Mouse (Mus musculus): ENCODE measurements around the gene Pced1a. TPM values are rescaled to one million over a fixed set of nuclear protein-coding genes. Genes with fewer than 3 reads are reported as not detected.

Gene Pced1a
- polyA plus RNA-seq, 1 experiment from 2014 or later: 10.3 TPM

DNA sequence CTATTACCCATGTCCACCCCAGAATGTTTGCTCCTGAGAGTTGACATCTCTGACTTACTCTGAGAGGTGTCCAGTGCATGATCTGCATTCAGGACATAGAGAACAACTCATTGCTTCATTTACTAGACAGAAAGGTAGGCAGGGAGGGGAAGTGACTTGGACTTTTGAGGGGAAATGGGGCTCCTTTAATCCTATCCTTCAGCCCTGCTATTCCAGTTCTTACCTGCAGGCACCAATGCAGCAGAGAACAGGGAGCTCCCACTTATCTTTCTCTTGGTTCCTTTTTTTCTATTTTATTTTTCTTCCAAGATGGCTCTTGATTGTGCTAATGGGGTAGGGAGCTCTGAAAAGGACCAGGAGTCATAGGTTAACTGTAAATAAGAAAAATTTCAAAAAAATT lies 23.9 kb upstream of the Pced1a start:
- no peak for DNase-seq (ENCODE audit: low spot score)
- Histone ChIP-seq H3K4me2 (replicated peaks; ENCODE audit: low read depth, low read length) (no peak overlapping the region), H3K27me3 (ENCODE audit: control insufficient read depth, insufficient read depth, low read length) (peaks cover 2% of the 10 kb centered on the region; the same call in 1 of the 2 replicates), H3K9me3 (ENCODE audit: control insufficient read depth, low read length) (no peaks in the 10 kb centered on the region), H3K27ac (ENCODE audit: low read depth, low read length) (no peak overlapping the region), H3K36me3 (ENCODE audit: control insufficient read depth, insufficient read depth, low read length) (peaks cover 5% of the 10 kb centered on the region; the same call in 1 of the 2 replicates), H3K4me1 (replicated peaks; ENCODE audit: control insufficient read depth, insufficient read depth, low read length) (0 out of 2 replicates have a peak, but pooled peaks cover 2% of the 10 kb centered on the region), H3K9ac (ENCODE audit: low read depth, low read length) (no peak overlapping the region), H3K4me3 (ENCODE audit: low read depth, low read length) (no peak overlapping the region)
- ATAC-seq (ENCODE audit: low FRiP score): no peak

DNA sequence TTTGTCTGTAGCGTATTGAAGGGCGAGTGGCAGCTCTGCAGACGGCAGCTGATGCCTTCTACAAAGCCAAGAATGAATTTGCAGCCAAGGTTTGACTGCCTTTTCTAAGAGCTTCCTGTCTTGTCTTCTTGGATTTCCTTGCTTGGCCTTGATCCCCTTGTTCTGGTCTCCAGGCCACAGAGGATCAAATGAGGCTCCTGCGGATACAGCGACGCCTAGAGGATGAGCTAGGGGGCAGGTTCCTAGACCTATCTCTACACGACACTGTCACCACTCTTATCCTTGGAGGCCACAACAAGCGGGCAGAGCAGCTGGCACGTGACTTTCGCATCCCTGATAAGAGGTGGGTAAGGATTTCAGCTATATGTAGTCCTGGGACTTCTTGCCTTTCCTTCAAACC lies 17.7 kb upstream of the Pced1a start:
- no peaks in the 10 kb centered on the region for H3K27me3 ChIP-seq (ENCODE audit: control insufficient read depth, insufficient read depth, low read length)
- no peak overlapping the region for H3K27ac ChIP-seq (ENCODE audit: low read depth, low read length)
- ATAC-seq (ENCODE audit: low FRiP score): no peak
- DNase-seq (ENCODE audit: low spot score): no peak
- no peaks in the 10 kb centered on the region for H3K9me3 ChIP-seq (ENCODE audit: control insufficient read depth, low read length)
- H3K4me3 ChIP-seq (ENCODE audit: low read depth, low read length): no peak overlapping the region
- WGBS: 91% methylated on average over 10 of the region's 10 CpGs
- no peaks in the 10 kb centered on the region for H3K4me1 ChIP-seq (replicated peaks; ENCODE audit: control insufficient read depth, insufficient read depth, low read length)
- peaks cover 18% of the 10 kb centered on the region for H3K36me3 ChIP-seq (ENCODE audit: control insufficient read depth, insufficient read depth, low read length)
- no peak overlapping the region for H3K4me2 ChIP-seq (replicated peaks; ENCODE audit: low read depth, low read length)
- no peak overlapping the region for H3K9ac ChIP-seq (ENCODE audit: low read depth, low read length)

DNA sequence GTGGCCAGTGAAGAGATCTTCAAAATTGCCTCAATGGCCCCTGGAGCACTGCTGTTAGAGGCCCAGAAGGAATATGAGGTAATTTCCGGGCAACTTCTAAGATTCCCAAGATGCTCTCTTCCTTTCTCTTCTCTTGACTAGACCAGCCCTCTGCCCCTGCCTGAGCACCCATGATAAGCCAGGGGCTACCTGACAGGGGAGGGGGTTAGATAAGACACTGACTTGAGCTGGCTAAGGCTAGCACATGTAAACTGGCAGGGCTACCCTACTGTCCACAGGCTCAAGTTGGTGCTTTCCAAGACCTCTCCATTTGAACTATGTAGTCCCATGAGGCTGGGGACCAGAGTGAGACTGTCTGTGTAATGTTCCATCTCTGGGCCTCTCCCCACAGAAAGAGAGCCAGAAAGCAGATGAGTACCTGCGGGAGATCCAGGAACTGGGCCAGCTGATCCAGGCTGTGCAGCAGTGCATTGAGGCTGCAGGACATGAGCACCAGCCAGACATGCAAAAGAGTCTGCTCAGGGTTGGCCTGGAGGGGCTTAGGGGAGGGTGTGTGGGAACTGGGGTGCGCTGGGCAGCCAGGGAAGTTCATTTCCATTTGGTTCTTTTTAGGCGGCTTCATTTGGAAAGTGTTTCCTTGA lies 15.5 kb upstream of the Pced1a start:
- Histone ChIP-seq H3K4me2 (replicated peaks; ENCODE audit: low read depth, low read length) (no peak overlapping the region), H3K36me3 (ENCODE audit: control insufficient read depth, insufficient read depth, low read length) (peaks cover 18% of the 10 kb centered on the region), H3K4me1 (replicated peaks; ENCODE audit: control insufficient read depth, insufficient read depth, low read length) (no peaks in the 10 kb centered on the region), H3K4me3 (ENCODE audit: low read depth, low read length) (no peak overlapping the region), H3K9ac (ENCODE audit: low read depth, low read length) (no peak overlapping the region), H3K27me3 (ENCODE audit: control insufficient read depth, insufficient read depth, low read length) (no peaks in the 10 kb centered on the region), H3K9me3 (ENCODE audit: control insufficient read depth, low read length) (no peaks in the 10 kb centered on the region), H3K27ac (ENCODE audit: low read depth, low read length) (no peak overlapping the region)
- WGBS: 95% methylated on average over 4 of the region's 4 CpGs
- no peak for ATAC-seq (ENCODE audit: low FRiP score)
- no peak for DNase-seq (ENCODE audit: low spot score)

DNA sequence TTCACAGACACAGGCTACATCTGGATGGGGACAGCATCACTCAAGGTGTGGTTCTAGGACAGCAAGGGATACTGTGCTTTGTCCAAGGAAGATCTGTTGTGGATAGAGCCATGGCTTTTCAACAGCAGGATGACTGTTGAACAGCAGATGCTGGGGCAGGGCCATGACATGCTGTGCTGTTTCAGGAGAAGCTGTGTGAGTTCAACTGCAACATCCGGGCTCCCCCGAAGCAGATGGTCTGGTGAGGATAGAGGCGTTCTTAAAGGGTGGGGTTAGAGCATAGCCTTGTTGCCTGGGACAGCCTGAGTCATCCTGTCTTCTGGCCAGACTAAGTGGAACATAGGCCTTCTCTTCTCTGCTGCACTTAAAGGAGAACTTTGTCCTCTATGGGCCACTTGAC lies 14.4 kb upstream of the Pced1a start:
- 96% methylated on average over 3 of the region's 3 CpGs for WGBS

DNA sequence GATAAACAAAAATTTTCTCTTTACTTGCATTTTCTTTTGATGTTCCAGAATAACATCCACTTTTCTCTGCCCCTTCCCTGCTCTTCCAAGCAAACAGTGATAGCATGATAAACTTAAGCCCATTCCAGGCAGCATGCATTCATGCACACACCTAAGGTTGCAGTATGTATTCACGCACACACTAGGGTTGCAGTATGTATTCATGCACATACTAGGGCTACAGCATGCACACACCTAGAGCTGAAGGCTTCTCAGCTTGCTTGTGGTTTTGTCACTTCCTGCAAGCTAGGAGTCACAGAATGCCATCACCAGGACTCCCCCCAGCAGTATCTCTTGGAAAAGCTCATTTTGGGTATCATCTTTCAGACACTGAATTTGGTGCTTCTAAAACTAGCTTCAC lies 12.3 kb upstream of the Pced1a start:
- H3K9ac ChIP-seq (ENCODE audit: low read depth, low read length): no peak overlapping the region
- DNase-seq (ENCODE audit: low spot score) (no peak), ATAC-seq (ENCODE audit: low FRiP score) (no peak)
- no peak overlapping the region for H3K27ac ChIP-seq (ENCODE audit: low read depth, low read length)
- H3K4me3 ChIP-seq (ENCODE audit: low read depth, low read length): no peak overlapping the region
- no peak overlapping the region for H3K4me2 ChIP-seq (replicated peaks; ENCODE audit: low read depth, low read length)
- 100% methylated on average over 1 of the region's 1 CpGs for WGBS
- no peaks in the 10 kb centered on the region for H3K27me3 ChIP-seq (ENCODE audit: control insufficient read depth, insufficient read depth, low read length)
- H3K9me3 ChIP-seq (ENCODE audit: control insufficient read depth, low read length): no peaks in the 10 kb centered on the region
- H3K36me3 ChIP-seq (ENCODE audit: control insufficient read depth, insufficient read depth, low read length): peaks cover 9% of the 10 kb centered on the region; the same call in 1 of the 2 replicates
- no peaks in the 10 kb centered on the region for H3K4me1 ChIP-seq (replicated peaks; ENCODE audit: control insufficient read depth, insufficient read depth, low read length)

More for the DNA sequence above, 14.4 kb upstream of the Pced1a start:
- ATAC-seq (ENCODE audit: low FRiP score) (no peak), DNase-seq (ENCODE audit: low spot score) (no peak)
- no peak overlapping the region for H3K9ac ChIP-seq (ENCODE audit: low read depth, low read length)
- no peak overlapping the region for H3K4me2 ChIP-seq (replicated peaks; ENCODE audit: low read depth, low read length)
- H3K27me3 ChIP-seq (ENCODE audit: control insufficient read depth, insufficient read depth, low read length): no peaks in the 10 kb centered on the region
- H3K9me3 ChIP-seq (ENCODE audit: control insufficient read depth, low read length): no peaks in the 10 kb centered on the region
- peaks cover 17% of the 10 kb centered on the region for H3K36me3 ChIP-seq (ENCODE audit: control insufficient read depth, insufficient read depth, low read length)
- no peak overlapping the region for H3K4me3 ChIP-seq (ENCODE audit: low read depth, low read length)
- no peak overlapping the region for H3K27ac ChIP-seq (ENCODE audit: low read depth, low read length)
- no peaks in the 10 kb centered on the region for H3K4me1 ChIP-seq (replicated peaks; ENCODE audit: control insufficient read depth, insufficient read depth, low read length)

DNA sequence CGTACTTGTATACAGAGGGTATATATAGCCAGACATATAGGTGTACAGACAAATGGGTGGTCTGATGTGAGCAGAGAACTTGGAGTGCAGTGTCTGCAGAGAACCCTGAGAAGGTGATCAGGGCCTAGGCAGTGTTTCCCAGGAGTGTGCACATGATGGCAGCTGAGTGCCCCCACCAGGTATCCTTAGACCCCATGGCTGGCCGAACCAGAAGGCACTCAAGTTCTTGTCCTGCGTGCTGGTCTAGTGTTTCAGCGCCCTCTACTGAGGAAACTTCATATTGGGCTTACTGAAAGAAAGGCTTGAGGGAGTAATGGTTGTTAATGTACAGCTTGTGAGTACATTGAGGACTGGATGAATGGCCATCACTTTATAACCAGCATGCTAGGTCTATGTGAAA lies 8.7 kb upstream of the Pced1a start:
- no peak overlapping the region for H3K9ac ChIP-seq (ENCODE audit: low read depth, low read length)
- H3K27ac ChIP-seq (ENCODE audit: low read depth, low read length): no peak overlapping the region
- H3K36me3 ChIP-seq (ENCODE audit: control insufficient read depth, insufficient read depth, low read length): no peaks in the 10 kb centered on the region
- H3K27me3 ChIP-seq (ENCODE audit: control insufficient read depth, insufficient read depth, low read length): no peaks in the 10 kb centered on the region
- DNase-seq (ENCODE audit: low spot score) (peak; percentile 70), ATAC-seq (ENCODE audit: low FRiP score) (peak; percentile 65)
- no peaks in the 10 kb centered on the region for H3K9me3 ChIP-seq (ENCODE audit: control insufficient read depth, low read length)
- H3K4me1 ChIP-seq (replicated peaks; ENCODE audit: control insufficient read depth, insufficient read depth, low read length): no peaks in the 10 kb centered on the region
- no peak overlapping the region for H3K4me2 ChIP-seq (replicated peaks; ENCODE audit: low read depth, low read length)
- no peak overlapping the region for H3K4me3 ChIP-seq (ENCODE audit: low read depth, low read length)
- WGBS: 27% methylated on average over 4 of the region's 4 CpGs

DNA sequence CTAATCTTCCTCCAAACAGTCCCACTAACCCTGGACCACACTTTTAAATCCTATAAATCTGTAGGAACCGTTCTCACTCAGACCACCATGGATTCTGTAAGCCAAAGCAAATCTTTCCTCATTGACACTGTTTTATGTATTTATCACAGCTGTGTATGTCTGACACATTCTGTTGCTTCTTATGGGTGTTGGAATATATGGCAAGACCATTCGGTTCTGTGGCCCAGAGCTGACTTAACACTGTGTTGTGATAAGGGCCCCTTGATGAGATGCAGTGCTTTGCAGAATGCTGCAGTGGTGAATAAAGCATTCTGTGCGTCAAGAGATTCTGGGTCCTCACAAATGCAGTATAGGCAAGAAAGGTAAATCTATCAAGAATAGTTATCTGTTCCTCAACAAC lies 7.7 kb upstream of the Pced1a start:
- Histone ChIP-seq H3K9me3 (ENCODE audit: control insufficient read depth, low read length) (no peaks in the 10 kb centered on the region), H3K9ac (ENCODE audit: low read depth, low read length) (no peak overlapping the region), H3K36me3 (ENCODE audit: control insufficient read depth, insufficient read depth, low read length) (no peaks in the 10 kb centered on the region), H3K4me2 (replicated peaks; ENCODE audit: low read depth, low read length) (no peak overlapping the region), H3K4me3 (ENCODE audit: low read depth, low read length) (no peak overlapping the region), H3K4me1 (replicated peaks; ENCODE audit: control insufficient read depth, insufficient read depth, low read length) (no peaks in the 10 kb centered on the region), H3K27ac (ENCODE audit: low read depth, low read length) (no peak overlapping the region), H3K27me3 (ENCODE audit: control insufficient read depth, insufficient read depth, low read length) (no peaks in the 10 kb centered on the region)
- DNase-seq (ENCODE audit: low spot score) (no peak), ATAC-seq (ENCODE audit: low FRiP score) (no peak)
- WGBS: 88% methylated on average over 3 of the region's 3 CpGs

DNA sequence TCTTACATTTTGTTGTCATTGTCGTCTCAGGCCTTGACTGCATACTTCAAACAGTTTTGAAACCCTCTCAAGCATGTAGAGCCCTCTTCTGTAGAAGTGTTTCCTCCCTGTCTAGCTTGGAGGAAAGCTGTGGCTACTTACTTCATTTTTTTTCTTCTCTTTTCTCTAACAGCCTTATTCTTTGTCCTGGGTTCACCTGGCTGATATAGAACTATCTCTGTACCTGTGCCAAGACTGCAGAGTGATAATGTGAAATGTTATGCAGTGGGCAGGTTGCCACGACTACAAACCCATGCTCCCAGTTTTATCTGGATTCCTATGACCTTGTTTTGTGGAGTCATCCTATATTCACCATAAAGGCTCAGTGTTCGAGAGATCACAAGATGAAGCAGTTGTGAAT lies 6.0 kb upstream of the Pced1a start:
- no peak for ATAC-seq (ENCODE audit: low FRiP score)
- Histone ChIP-seq H3K4me3 (ENCODE audit: low read depth, low read length) (no peak overlapping the region), H3K9ac (ENCODE audit: low read depth, low read length) (no peak overlapping the region), H3K27me3 (ENCODE audit: control insufficient read depth, insufficient read depth, low read length) (no peaks in the 10 kb centered on the region), H3K4me2 (replicated peaks; ENCODE audit: low read depth, low read length) (no peak overlapping the region), H3K36me3 (ENCODE audit: control insufficient read depth, insufficient read depth, low read length) (no peaks in the 10 kb centered on the region), H3K27ac (ENCODE audit: low read depth, low read length) (no peak overlapping the region), H3K4me1 (replicated peaks; ENCODE audit: control insufficient read depth, insufficient read depth, low read length) (no peaks in the 10 kb centered on the region), H3K9me3 (ENCODE audit: control insufficient read depth, low read length) (no peaks in the 10 kb centered on the region)
- 82% methylated on average over 3 of the region's 3 CpGs for WGBS
- DNase-seq (ENCODE audit: low spot score): no peak

DNA sequence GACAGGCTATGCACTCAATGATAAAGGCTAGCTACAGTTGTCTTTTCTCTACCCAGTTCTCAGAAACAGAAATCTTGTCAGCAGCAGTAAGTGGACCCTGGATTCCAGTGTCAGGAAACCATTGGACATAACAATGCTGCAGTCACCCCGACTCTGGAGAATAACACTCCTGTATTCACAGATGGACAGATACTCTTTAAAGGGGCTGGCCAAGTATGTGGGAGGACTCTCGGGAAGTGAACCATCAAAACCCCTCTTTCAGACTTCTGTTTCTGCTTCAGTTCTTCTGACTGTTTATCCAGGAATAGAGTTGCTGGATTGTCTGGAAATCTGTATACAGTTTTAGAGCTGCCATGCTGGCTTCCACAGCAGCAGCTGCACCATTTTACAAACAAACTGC lies 5.3 kb upstream of the Pced1a start:
- H3K9ac ChIP-seq (ENCODE audit: low read depth, low read length): no peak overlapping the region

More for the DNA sequence above, 5.3 kb upstream of the Pced1a start:
- 76% methylated on average over 2 of the region's 2 CpGs for WGBS
- no peaks in the 10 kb centered on the region for H3K27me3 ChIP-seq (ENCODE audit: control insufficient read depth, insufficient read depth, low read length)
- H3K36me3 ChIP-seq (ENCODE audit: control insufficient read depth, insufficient read depth, low read length): no peaks in the 10 kb centered on the region
- H3K4me1 ChIP-seq (replicated peaks; ENCODE audit: control insufficient read depth, insufficient read depth, low read length): 0 out of 2 replicates have a peak, but pooled peaks cover 2% of the 10 kb centered on the region
- H3K4me3 ChIP-seq (ENCODE audit: low read depth, low read length): no peak overlapping the region
- ATAC-seq (ENCODE audit: low FRiP score): no peak
- no peak for DNase-seq (ENCODE audit: low spot score)
- H3K9me3 ChIP-seq (ENCODE audit: control insufficient read depth, low read length): no peaks in the 10 kb centered on the region
- H3K27ac ChIP-seq (ENCODE audit: low read depth, low read length): no peak overlapping the region
- H3K4me2 ChIP-seq (replicated peaks; ENCODE audit: low read depth, low read length): no peak overlapping the region

Data from hindbrain, embryonic 11.5 days (tissue).